Mouse (Mus musculus) thymus, postnatal 0 days (tissue): ENCODE data around the gene Dnal4. TPM values are rescaled to one million over a fixed set of nuclear protein-coding genes. Genes with fewer than 3 reads are reported as not detected.

Experiments used
- DNase-seq: peaks from one replicate; pipeline ENCODE4 v3.0.0-alpha.2; 2015; ENCODE audit warnings: low spot score
- polyA plus RNA-seq: library from polyadenylated mRNA; unstranded; fragments of >200 nt; fragmentation: Nextera tagmentation; extraction: Ambion mirVana; gene quantifications from 2 replicates; pipeline ENCODE4 v1.2.1, GENCODE M21; 2015

Gene Dnal4
- polyA plus RNA-seq, 1 experiment from 2014 or later, result 42.7 TPM

DNA sequence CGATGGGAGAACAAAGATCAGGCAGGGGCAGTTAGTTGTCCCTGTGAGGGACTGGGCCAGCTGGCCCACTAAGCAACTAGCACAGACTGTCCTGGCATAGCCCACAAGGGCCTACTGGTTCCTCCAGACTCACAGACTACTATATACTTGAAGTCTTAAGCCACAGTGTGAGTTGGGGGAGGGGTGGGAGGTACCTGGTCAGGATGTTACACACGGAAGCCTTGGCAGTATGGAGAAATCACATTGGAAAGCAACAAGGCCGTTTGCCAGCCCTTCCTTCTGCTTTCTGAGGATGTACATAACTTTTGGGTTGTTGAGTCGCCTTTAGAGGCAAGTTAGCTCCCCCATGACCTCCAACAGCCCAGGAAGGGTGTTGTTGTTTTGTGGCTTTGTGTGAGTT lies 44.0 kb downstream of the Dnal4 start:
- DNase-seq, result no peak

- DNase-seq, result no peak
Observed at GRCm38 (mm10) chr15:79733192-79733591, 44.5 kb downstream of the Dnal4 start.

- no peak for DNase-seq
Observed at GRCm38 (mm10) chr15:79731554-79731953, 46.1 kb downstream of the Dnal4 start.

DNA sequence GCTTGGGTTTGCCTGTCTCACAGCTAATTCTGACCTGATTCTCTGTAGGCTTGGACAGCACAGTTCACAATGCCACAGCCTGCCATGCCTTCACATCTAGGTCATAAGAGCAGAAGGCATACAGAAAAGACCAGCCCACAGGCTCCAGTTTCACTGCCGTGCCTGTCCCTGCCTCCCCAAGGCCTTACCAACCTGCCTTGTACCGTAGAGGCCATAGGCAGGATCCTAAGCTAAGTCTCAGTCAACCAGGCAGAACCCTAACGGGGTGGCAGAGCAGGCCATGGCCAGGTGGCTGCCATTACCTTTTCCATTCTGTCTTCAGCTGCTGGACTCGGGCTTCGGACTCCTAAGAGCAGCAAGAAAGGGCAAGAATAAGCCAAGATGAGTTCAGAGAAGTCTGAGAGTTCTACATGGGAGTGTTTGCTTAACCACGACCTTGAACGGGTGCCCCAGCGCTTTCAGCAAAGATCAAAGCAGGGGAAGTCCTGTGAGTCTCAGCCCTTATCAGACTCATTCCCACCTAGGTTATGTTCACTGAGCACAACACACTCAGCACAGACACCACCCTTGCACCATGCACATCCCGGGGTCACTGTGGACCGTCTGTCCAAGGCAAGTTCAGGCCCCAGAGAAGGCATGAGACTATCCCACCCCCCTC lies 48.8 kb downstream of the Dnal4 start:
- peak; percentile 44 for DNase-seq

DNA sequence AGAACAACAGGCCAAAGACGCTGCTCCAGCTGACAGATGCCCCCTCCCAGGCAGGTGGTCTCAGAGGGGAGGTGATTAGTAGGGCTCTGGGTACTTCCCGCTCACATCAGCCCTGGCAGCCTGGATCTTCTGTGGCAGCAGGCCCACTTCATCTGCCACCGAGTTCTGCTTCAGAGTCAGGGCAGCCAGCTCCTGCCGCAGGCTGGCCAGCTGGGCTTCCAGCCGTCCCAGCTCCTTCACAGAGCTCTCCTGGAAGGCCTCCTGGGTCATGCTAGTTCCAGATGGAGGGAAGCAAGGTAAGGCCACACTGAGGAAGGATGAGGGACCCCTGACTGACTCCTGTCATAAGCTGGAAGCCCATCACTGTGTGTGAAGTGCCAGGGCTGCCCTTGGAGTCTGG lies 49.3 kb downstream of the Dnal4 start:
- DNase-seq, result no peak

- no peak for DNase-seq
Observed at GRCm38 (mm10) chr15:79727840-79728239, 49.8 kb downstream of the Dnal4 start.

DNA sequence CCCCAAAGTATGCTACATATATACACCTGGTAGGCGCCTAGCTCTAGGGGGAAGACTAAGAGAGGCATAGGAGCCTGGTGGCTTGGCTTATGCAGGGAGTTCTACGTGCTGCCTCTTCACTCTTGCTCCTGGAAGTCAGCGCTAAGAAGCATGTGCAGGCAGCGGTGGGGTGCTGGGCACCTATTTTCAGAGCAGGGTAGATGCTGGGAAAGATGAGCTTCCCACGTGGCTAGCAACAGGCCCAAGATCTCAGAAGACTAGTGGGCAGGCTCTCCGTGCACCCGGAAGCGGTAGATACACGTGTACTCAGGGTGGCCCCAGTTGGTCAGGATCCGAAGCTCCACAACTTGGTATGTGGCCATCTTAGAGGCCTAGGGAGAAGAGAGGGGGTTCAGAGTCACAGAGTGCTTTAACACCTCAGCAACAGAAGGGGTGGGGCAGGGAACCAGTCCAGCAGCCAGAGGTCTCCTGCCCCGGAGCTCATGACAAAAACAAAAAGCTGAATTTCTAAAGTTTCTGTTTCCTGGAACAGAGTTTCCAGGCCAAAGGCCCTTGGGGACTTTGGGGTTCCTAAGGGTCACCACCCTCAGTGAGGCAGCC lies 52.4 kb downstream of the Dnal4 start:
- DNase-seq, result no peak

DNA sequence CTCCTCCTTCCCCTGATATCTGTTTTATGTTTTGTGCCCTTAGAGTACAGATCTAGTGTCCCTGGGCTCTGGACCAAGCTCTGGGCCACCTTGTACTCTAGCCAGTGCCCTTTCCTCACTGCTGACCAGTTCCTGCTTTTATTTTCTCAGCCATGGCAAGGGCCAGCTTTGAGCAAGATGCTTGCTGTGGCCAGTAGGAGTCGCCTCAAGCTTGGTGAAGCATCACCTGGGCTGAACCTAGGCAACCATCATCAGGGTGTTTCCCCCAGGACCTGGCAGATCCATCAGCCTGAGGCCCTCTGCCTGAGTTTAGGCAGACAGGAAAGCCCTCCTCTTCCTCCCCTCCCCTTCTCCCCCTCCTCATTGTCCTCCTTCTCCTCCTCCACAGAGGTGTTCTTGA lies 54.2 kb downstream of the Dnal4 start:
- peak; percentile 41 for DNase-seq

DNA sequence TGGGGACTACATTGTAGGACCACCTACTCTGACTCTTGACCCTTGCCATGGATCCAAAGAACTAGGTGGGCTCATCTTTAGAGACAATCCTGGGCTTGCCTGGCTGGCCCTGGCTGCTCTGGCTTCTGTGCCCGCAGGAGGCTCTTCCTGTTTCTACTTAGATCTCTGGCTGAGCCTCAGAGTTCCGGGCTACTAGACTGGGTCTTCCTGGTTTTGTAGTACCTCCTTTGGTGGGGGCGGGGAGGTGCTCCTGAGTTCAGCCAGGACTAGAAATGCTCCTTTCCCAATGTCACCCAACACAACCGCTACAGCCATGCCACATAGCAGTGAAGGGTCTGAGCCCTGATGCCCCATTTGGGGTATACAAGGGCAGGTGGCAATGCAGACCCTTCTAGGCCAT lies 56.9 kb downstream of the Dnal4 start:
- DNase-seq, result no peak

GRCm38 (mm10) chr15:79720267-79720666 lies 57.4 kb downstream of the Dnal4 start:
- no peak for DNase-seq

DNA sequence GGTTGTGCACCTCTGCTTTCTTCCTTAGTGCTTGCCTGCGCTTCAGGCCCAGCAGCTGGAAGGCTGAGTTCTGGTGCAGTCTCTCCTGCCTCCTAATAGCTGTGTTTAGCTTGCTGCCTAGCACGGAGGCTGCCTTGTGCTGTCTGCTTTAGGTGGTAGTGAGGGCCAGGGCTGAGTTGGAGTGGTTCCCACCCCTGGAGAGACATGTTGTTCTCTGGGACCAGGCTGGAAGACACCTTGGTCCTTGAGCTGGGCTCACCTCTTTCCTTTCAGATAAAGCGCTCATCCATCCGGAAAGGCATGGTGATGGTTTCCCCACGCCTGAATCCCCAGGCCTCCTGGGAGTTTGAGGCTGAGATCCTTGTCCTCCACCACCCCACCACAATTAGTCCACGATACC lies 60.9 kb downstream of the Dnal4 start:
- DNase-seq, result no peak

- no peak for DNase-seq
Observed at GRCm38 (mm10) chr15:79715646-79716045, 62.0 kb downstream of the Dnal4 start.

Other genes with a start within 250 kb of the Dnal4 start
- 42.1 and 47.2 TPM in 2 replicates for gene Ddx17, start 231.1 kb downstream of the Dnal4 start, polyA plus RNA-seq
- 3.2 and 4.2 TPM in 2 replicates for gene Dmc1, start 172.7 kb downstream of the Dnal4 start, polyA plus RNA-seq
- 0.39 and 0.48 TPM in 2 replicates for gene Fam227a, start 118.9 kb downstream of the Dnal4 start, polyA plus RNA-seq
- gene Cby1, start 118.7 kb downstream of the Dnal4 start, polyA plus RNA-seq, result 57.0 and 57.5 TPM in 2 replicates
- 280 and 287 TPM in 2 replicates for gene Tomm22, start 107.0 kb downstream of the Dnal4 start, polyA plus RNA-seq
- 15.5 and 16.3 TPM in 2 replicates for gene Josd1, start 89.9 kb downstream of the Dnal4 start, polyA plus RNA-seq
- 38.7 and 41.3 TPM in 2 replicates for gene Gtpbp1, start 87.0 kb downstream of the Dnal4 start, polyA plus RNA-seq
- 12.4 and 18.4 TPM in 2 replicates for gene Sun2, start 35.3 kb downstream of the Dnal4 start, polyA plus RNA-seq
- gene Nptxr, start 26.9 kb upstream of the Dnal4 start, polyA plus RNA-seq, result 2.0 and 2.3 TPM in 2 replicates
- not detected in 2 replicates for gene Npcd, start 56.4 kb upstream of the Dnal4 start, polyA plus RNA-seq
- 54.9 and 55.9 TPM in 2 replicates for gene Cbx6, start 56.8 kb upstream of the Dnal4 start, polyA plus RNA-seq
- gene Apobec3, start 113.8 kb upstream of the Dnal4 start, polyA plus RNA-seq, result 149 and 159 TPM in 2 replicates
- 8.3 and 10.1 TPM in 2 replicates for gene Cbx7, start 193.3 kb upstream of the Dnal4 start, polyA plus RNA-seq
- 2.2 and 2.7 TPM in 2 replicates for gene Pdgfb, start 237.1 kb upstream of the Dnal4 start, polyA plus RNA-seq